Mouse (Mus musculus): ENCODE data around the gene Asrgl1.
"Not testable (repeated sequence)": the region's sequence is repeated elsewhere in the genome, so short reads cannot be mapped to it uniquely, and the experiment has no call there.

GRCm38 (mm10) chr19:9140361-9140760 lies 4.9 kb upstream of the Asrgl1 start:
- not testable (repeated sequence) for TF ChIP-seq TAL1, GATA1 (IDR thresholded peaks at IDR 0.05; ENCODE audit: low read length)

Measured in erythroblast, embryonic 14.5 days (primary cell).